9 mouse cellular contexts compared by ENCODE assay signal in genomic region chr15:31150546-31151471, GRCm38 (mm10).
DNase-seq lines count a peak whose midpoint lies in the region; TF ChIP-seq lines count a peak whose summit lies in the region.
"Had no signal": no experiment of that assay in that cellular context is flagged by ENCODE, and none has a peak within 500 bp of the region (broad histone marks: within the 10 kb centered on the region; RNA-seq: fewer than 3 reads in every experiment).

No protein-coding gene starts in this region.

- no peak for TF ChIP-seq EP300 in CH12.LX (IDR thresholded peaks at IDR 0.05; ENCODE audit: low read length)

- no peaks in the 10 kb centered on the region for H3K27me3 ChIP-seq in CH12.LX (replicated peaks)
- H3K27me3 ChIP-seq: embryonic facial prominence, embryonic 15.5 days had no signal

- in situ Hi-C loops in CH12.LX (cut with MboI; ENCODE audit: low pct_ligation_motif_present, low pct_unique_long_range_greater_than_20kb, low sequenced_read_pairs): loop anchor here (10.0 kb wide), 2 partner anchors 114 to 226 kb away; no protein-coding TSS in a partner anchor

- no peaks in the 10 kb centered on the region for H3K9me3 ChIP-seq in CH12.LX (replicated peaks; ENCODE audit: low read length)
- H3K9me3 ChIP-seq: embryonic facial prominence, embryonic 15.5 days had no signal

- no peaks in the 10 kb centered on the region for H3K36me3 ChIP-seq in CH12.LX (replicated peaks in 1 of 2; ENCODE audit: control insufficient read depth in 1 of 2, insufficient read depth in 1 of 2, low read length in 1 of 2)
- H3K36me3 ChIP-seq: embryonic facial prominence, embryonic 15.5 days had no signal

- TF ChIP-seq RAD21 in CH12.LX (IDR thresholded peaks at IDR 0.05; ENCODE audit: low read depth, low read length): peak; percentile 64

- no peak overlapping the region for H3K4me2 ChIP-seq in CH12.LX (ENCODE audit: insufficient read depth, low read depth, poor library complexity, severe bottlenecking)
- H3K4me2 ChIP-seq: embryonic facial prominence, embryonic 15.5 days had no signal

- no peak overlapping the region for H3K9ac ChIP-seq in CH12.LX (ENCODE audit: insufficient read depth, low read depth)
- H3K9ac ChIP-seq: embryonic facial prominence, embryonic 15.5 days had no signal

- intact Hi-C loops in heart, postnatal 14 days (cut with DNase I): loop anchor here (2.0 to 5.0 kb wide), 2 partner anchors 111 to 224 kb away; no protein-coding TSS in a partner anchor

- TF ChIP-seq POLR2A in CH12.LX (IDR thresholded peaks at IDR 0.05; ENCODE audit: low read depth, low read length): no peak
- TF ChIP-seq POLR2A in embryonic fibroblast, embryonic 13.5 days (IDR thresholded peaks at IDR 0.05; ENCODE audit: low read depth, low read length): no peak

- no peaks in the 10 kb centered on the region for H3K79me2 ChIP-seq in CH12.LX (replicated peaks; ENCODE audit: control insufficient read depth, extremely low read depth, insufficient read depth, poor library complexity, severe bottlenecking)

- DNase-seq in CH12.LX (ENCODE audit: extremely low read depth): peak; percentile 33
- peak; percentile 56 for DNase-seq in adrenal gland, postnatal 25 days
- DNase-seq in heart, postnatal 14 days: peak; percentile 53 to 66
- DNase-seq in layer of hippocampus, adult 9-10 months (ENCODE audit: low spot score): peak; percentile 65
- peak; percentile 60 for DNase-seq in lung, postnatal 36 days
- peak; percentile 81 for DNase-seq in right cerebral cortex, postnatal 14 days
- no peak for DNase-seq in B cell, adult 2 months

- H3K4me1 ChIP-seq in CH12.LX (ENCODE audit: control insufficient read depth in 1 of 2, insufficient read depth in 2 of 2): peaks cover 0 to 4% of the 10 kb centered on the region in 2 experiments; a peak in 1 of 4 replicates
- H3K4me1 ChIP-seq in embryonic fibroblast, embryonic 13.5 days (ENCODE audit: control insufficient read depth, insufficient read depth, low read length): no peaks in the 10 kb centered on the region

- no peak overlapping the region for H3K27ac ChIP-seq in CH12.LX (ENCODE audit: insufficient read depth, low read depth)
- H3K27ac ChIP-seq in embryonic fibroblast, embryonic 13.5 days (ENCODE audit: insufficient read depth, low read length): no peak overlapping the region
- H3K27ac ChIP-seq: embryonic facial prominence, embryonic 15.5 days had no signal

- no peak overlapping the region for H3K4me3 ChIP-seq in CH12.LX (replicated peaks in 1 of 3; ENCODE audit: low read depth in 2 of 3, low read length in 2 of 3, poor library complexity in 1 of 3)
- no peak overlapping the region for H3K4me3 ChIP-seq in embryonic fibroblast, embryonic 13.5 days (ENCODE audit: insufficient read depth, low read length)
- H3K4me3 ChIP-seq: embryonic facial prominence, embryonic 15.5 days had no signal

- dilution Hi-C loops in CH12.LX (cut with MboI; ENCODE audit: extremely low pct_ligation_motif_present, extremely low pct_unique_long_range_greater_than_20kb, low sequenced_read_pairs): no loop called here

- peak in 1 of 2 experiments; percentile 70; a peak in 2 of 4 replicates for TF ChIP-seq CTCF in CH12.LX (conservative IDR thresholded peaks at IDR 0.05 in 1 of 2, IDR thresholded peaks at IDR 0.05 in 1 of 2; ENCODE audit: low read depth in 2 of 2, low read length in 2 of 2)
- peak; percentile 77 for TF ChIP-seq CTCF in embryonic fibroblast, embryonic 13.5 days (IDR thresholded peaks at IDR 0.05; ENCODE audit: borderline replicate concordance, insufficient read depth, low read length)

TF ChIP-seq in CH12.LX, 34 proteins besides CTCF, POLR2A, EP300 and RAD21:
- TF ChIP-seq NRF1 (IDR thresholded peaks at IDR 0.05; ENCODE audit: low read depth, low read length): no peak
- TF ChIP-seq SMC3 (IDR thresholded peaks at IDR 0.05; ENCODE audit: low read depth, low read length): peak; percentile 75

Comparison
In these comparisons a context has a peak if more than half of its experiments do, and no peak if none do; other contexts are left out.
1. DNase-seq: peak in CH12.LX (single experiment), adrenal gland, postnatal 25 days (single experiment), heart, postnatal 14 days (2 of 2), layer of hippocampus, adult 9-10 months (single experiment), lung, postnatal 36 days (single experiment) and right cerebral cortex, postnatal 14 days (single experiment); none in B cell, adult 2 months (0 of 2).